Mouse (Mus musculus) G1E (cell line): Measurements from ENCODE around the gene Irf2bp2.

ENCODE experiments used
- CTCF ChIP-seq: IDR thresholded peaks from 2 replicates; pipeline ENCODE4 v1.5.1; 2012; ENCODE audit warnings: low read depth, low read length, inconsistent platforms, mixed read lengths
- GATA1 ChIP-seq: IDR thresholded peaks from 2 replicates; pipeline ENCODE4 v1.6.1; 2012; ENCODE audit warnings: borderline replicate concordance, low read length, inconsistent platforms, mixed read lengths
- TAL1 ChIP-seq: conservative IDR thresholded peaks from 2 replicates; pipeline ENCODE4 v1.6.1; 2012; ENCODE audit warnings: low read depth, low read length, inconsistent platforms, mixed read lengths

DNA sequence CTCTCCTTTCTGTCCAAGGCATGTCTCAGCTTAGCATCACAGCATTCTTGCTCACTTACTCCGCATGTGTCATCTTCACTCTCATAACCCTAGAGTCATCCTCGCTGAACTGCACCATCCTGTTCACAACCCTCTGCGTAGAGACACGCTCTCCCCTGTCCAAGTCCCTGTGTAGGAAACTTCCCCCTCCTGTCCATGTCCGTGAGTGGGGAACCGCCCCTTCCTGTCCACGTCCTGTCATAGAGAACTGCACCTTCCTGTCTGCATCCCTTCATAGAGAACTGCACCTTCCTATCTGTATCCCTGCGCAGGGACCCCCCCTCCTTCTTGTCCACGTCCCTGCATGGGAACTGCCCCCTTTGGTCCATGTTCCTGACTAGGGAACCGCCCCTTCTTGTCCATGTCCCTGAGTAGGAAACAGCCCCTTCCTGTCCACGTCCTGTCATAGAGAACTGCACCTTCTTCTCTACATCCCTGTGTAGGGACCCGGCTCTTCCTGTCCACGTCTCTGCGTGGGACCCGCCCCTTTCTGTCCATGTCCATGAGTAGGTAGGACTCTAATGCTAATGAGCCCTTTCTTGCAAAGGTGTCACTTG lies 22.6 kb downstream of the Irf2bp2 start:
- TF ChIP-seq CTCF (no peak), TAL1 (no peak), GATA1 (no peak)
